Mouse (Mus musculus) CH12.LX (cell line): Measurements from ENCODE around the gene Ap4s1. TPM values are rescaled to one million over a fixed set of nuclear protein-coding genes. Genes with fewer than 3 reads are reported as not detected.

Experiments used
- DNase-seq: peaks from one replicate; pipeline ENCODE4 v3.0.0-alpha.2; 2013; ENCODE audit errors: extremely low read depth
- H3K27ac ChIP-seq: 2 replicates; pipeline ENCODE4 v1.5.1; 2012; ENCODE audit warnings: low read depth, mild to moderate bottlenecking, control low read depth, moderate library complexity; ENCODE audit not compliant: insufficient read depth
- H3K27me3 ChIP-seq: replicated peaks from 2 replicates; pipeline ENCODE3; 2012; ENCODE audit warnings: inconsistent platforms
- H3K36me3 ChIP-seq, 2 experiments: replicated peaks in 1 of 2; 2 replicates each; pipeline versions ENCODE3 to v1.6.1; 2012; ENCODE audit warnings: inconsistent platforms in 1 of 2, low read length in 1 of 2, mild to moderate bottlenecking in 1 of 2, mixed read lengths in 1 of 2, moderate library complexity in 1 of 2; ENCODE audit not compliant: control insufficient read depth in 1 of 2, insufficient read depth in 1 of 2
- H3K4me1 ChIP-seq, 2 experiments: 2 replicates each; pipeline ENCODE4 v1.6.1; 2012; ENCODE audit warnings: inconsistent platforms in 1 of 2, moderate library complexity in 1 of 2; ENCODE audit not compliant: insufficient read depth in 2 of 2, control insufficient read depth in 1 of 2
- H3K4me2 ChIP-seq: 2 replicates; pipeline ENCODE4 v1.6.1; 2012; ENCODE audit warnings: low read depth, mild to moderate bottlenecking, control low read depth; ENCODE audit not compliant: poor library complexity, insufficient read depth, severe bottlenecking
- H3K4me3 ChIP-seq, 3 experiments: fragments of 150-350 bp in 1 of 3; sonication (generic) in 1 of 3; replicated peaks in 1 of 3; 2 replicates each; pipeline versions ENCODE3 to v1.5.1; 2011 to 2012; ENCODE audit warnings: low read depth in 2 of 3, low read length in 2 of 3, mild to moderate bottlenecking in 2 of 3, moderate library complexity in 2 of 3, control low read depth in 1 of 3, improper control_type of control experiment in 1 of 3, inconsistent platforms in 1 of 3, mixed read lengths in 1 of 3; ENCODE audit not compliant: poor library complexity in 1 of 3
- H3K79me2 ChIP-seq: replicated peaks from 2 replicates; pipeline ENCODE4 v1.6.1; 2012; ENCODE audit warnings: mild to moderate bottlenecking, moderate library complexity; ENCODE audit not compliant: control insufficient read depth, poor library complexity, insufficient read depth, severe bottlenecking; ENCODE audit errors: extremely low read depth
- H3K9ac ChIP-seq: 2 replicates; pipeline ENCODE4 v1.6.1; 2012; ENCODE audit warnings: low read depth, mild to moderate bottlenecking, control low read depth, moderate library complexity; ENCODE audit not compliant: insufficient read depth
- H3K9me3 ChIP-seq: replicated peaks from 2 replicates; pipeline ENCODE3; 2012; ENCODE audit warnings: low read length, inconsistent platforms, mixed read lengths
- BHLHE40 ChIP-seq: IDR thresholded peaks from 2 replicates; pipeline ENCODE4 v1.6.1; 2011; ENCODE audit warnings: mild to moderate bottlenecking, low read depth, low read length, improper control_type of control experiment
- CHD1 ChIP-seq: IDR thresholded peaks from 2 replicates; pipeline ENCODE4 v1.6.1; 2012; ENCODE audit warnings: low read depth, low read length, improper control_type of control experiment, inconsistent platforms
- ELF1 ChIP-seq: IDR thresholded peaks from 2 replicates; pipeline ENCODE4 v1.6.1; 2014; ENCODE audit warnings: low read depth, mild to moderate bottlenecking, inconsistent platforms, low read length, improper control_type of control experiment
- EP300 ChIP-seq: IDR thresholded peaks from 2 replicates; pipeline ENCODE4 v1.6.1; 2011; ENCODE audit warnings: low read length, improper control_type of control experiment
- ETS1 ChIP-seq: conservative IDR thresholded peaks from 2 replicates; pipeline ENCODE4 v1.6.1; 2012; ENCODE audit warnings: low read depth, mild to moderate bottlenecking, inconsistent platforms, low read length, improper control_type of control experiment, moderate library complexity
- GABPA ChIP-seq: IDR thresholded peaks from 2 replicates; pipeline ENCODE4 v1.6.1; 2012; ENCODE audit warnings: low read depth, low read length, improper control_type of control experiment, inconsistent platforms; ENCODE audit not compliant: insufficient replicate concordance
- HCFC1 ChIP-seq: IDR thresholded peaks from 2 replicates; pipeline ENCODE4 v1.6.1; 2012; ENCODE audit warnings: low read depth, mild to moderate bottlenecking, inconsistent platforms, low read length, improper control_type of control experiment
- MAX ChIP-seq: IDR thresholded peaks from 2 replicates; pipeline ENCODE4 v1.6.1; 2011; ENCODE audit warnings: low read length, improper control_type of control experiment
- MXI1 ChIP-seq: IDR thresholded peaks from 2 replicates; pipeline ENCODE4 v1.6.1; 2011; ENCODE audit warnings: mild to moderate bottlenecking, low read depth, low read length, improper control_type of control experiment
- NELFE ChIP-seq: IDR thresholded peaks from 2 replicates; pipeline ENCODE4 v1.6.1; 2011; ENCODE audit warnings: low read depth, low read length, improper control_type of control experiment
- NRF1 ChIP-seq: IDR thresholded peaks from 2 replicates; pipeline ENCODE4 v1.6.1; 2014; ENCODE audit warnings: low read depth, mild to moderate bottlenecking, inconsistent platforms, low read length, improper control_type of control experiment, moderate library complexity
- PAX5 ChIP-seq: IDR thresholded peaks from 2 replicates; pipeline ENCODE4 v1.6.1; 2012; ENCODE audit warnings: low read length, inconsistent platforms, mixed read lengths
- POLR2A ChIP-seq: IDR thresholded peaks from 2 replicates; pipeline ENCODE4 v1.6.1; 2011; ENCODE audit warnings: low read depth, mild to moderate bottlenecking, improper control_type of control experiment, low read length
- RAD21 ChIP-seq: IDR thresholded peaks from 2 replicates; pipeline ENCODE4 v1.6.1; 2011; ENCODE audit warnings: low read depth, mild to moderate bottlenecking, low read length, improper control_type of control experiment, moderate library complexity
- RCOR1 ChIP-seq: conservative IDR thresholded peaks from 2 replicates; pipeline ENCODE4 v1.6.1; 2012; ENCODE audit warnings: low read depth, mild to moderate bottlenecking, inconsistent platforms, low read length, improper control_type of control experiment
- SIN3A ChIP-seq: IDR thresholded peaks from 2 replicates; pipeline ENCODE4 v1.6.1; 2012; ENCODE audit warnings: low read length, improper control_type of control experiment, inconsistent platforms
- TBP ChIP-seq: conservative IDR thresholded peaks from 2 replicates; pipeline ENCODE4 v1.6.1; 2011; ENCODE audit warnings: low read depth, low read length, improper control_type of control experiment
- TCF12 ChIP-seq: IDR thresholded peaks from 2 replicates; pipeline ENCODE4 v1.6.1; 2014; ENCODE audit warnings: low read depth, mild to moderate bottlenecking, inconsistent platforms, low read length, improper control_type of control experiment
- USF2 ChIP-seq: conservative IDR thresholded peaks from 2 replicates; pipeline ENCODE4 v1.6.1; 2011; ENCODE audit warnings: low read depth, low read length, improper control_type of control experiment
- ZC3H11A ChIP-seq: IDR thresholded peaks from 2 replicates; pipeline ENCODE4 v1.6.1; 2012; ENCODE audit warnings: low read depth, mild to moderate bottlenecking, inconsistent platforms, low read length, improper control_type of control experiment
- ZKSCAN1 ChIP-seq: IDR thresholded peaks from 2 replicates; pipeline ENCODE4 v1.6.1; 2012; ENCODE audit warnings: low read depth, inconsistent platforms, low read length, improper control_type of control experiment, borderline replicate concordance
- dilution Hi-C: fragments of 300-500 bp; cut with MboI; formaldehyde crosslinking; loops from 2 replicates; pipeline ENCODE4 v1.14.3; 2020; ENCODE audit warnings: low sequenced_read_pairs; ENCODE audit not compliant: extremely low pct_unique_long_range_greater_than_20kb, extremely low pct_ligation_motif_present
- in situ Hi-C: fragments of 300-500 bp; cut with MboI; formaldehyde crosslinking; loops from 3 replicates; pipeline ENCODE4 v1.14.3; 2019; ENCODE audit warnings: low sequenced_read_pairs, low pct_ligation_motif_present, low pct_unique_long_range_greater_than_20kb, mixed read lengths
- polyA plus RNA-seq: library from polyadenylated mRNA; unstranded; fragments of >175 nt; gene quantifications from 2 replicates; pipeline ENCODE4 v1.2.1, GENCODE M21; 2012; ENCODE audit warnings: low read depth; ENCODE audit not compliant: insufficient read length
- total RNA-seq, 2 experiments: library from RNA; depleted of rRNA; stranded (reverse); fragments of 300-350 nt in 1 of 2; fragments of >200 nt in 1 of 2; gene quantifications; 2 replicates each; pipeline ENCODE4 v1.2.3; 2012 to 2014

The Ap4s1 gene
- total and polyA plus RNA-seq, 3 experiments, result 11.0 to 32.4 (median 20.5) TPM

DNA sequence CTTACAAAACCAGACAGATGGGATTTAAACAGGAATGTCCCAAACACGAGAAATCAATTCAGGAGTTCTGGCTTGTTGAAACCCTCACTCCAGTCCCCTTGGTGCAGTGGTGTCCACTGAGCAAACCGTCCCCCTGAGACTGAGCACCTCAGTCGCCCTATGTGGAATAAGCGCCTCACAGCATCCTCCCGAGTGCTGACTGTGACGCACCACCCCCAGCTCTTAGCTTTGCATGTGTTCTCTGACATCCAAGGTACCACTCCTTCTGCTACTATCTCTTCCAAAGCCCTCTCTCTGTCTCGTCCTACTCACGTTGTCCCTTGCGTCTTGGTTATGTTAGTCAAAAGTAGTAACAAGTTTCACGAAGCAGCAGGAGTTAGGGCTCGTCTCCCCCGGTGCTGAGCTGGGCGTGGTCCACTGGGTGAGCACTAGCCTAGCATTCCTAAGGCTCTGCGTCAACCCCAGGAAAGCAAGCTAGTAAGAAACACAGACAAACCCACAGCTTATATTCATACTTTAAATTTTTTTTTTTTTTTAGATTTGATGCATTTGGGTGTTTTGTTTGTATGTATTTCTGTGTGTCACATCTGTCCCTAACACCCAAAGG, 43.9 kb downstream of the Ap4s1 start:
- TF ChIP-seq NELFE, result no peak
- TF ChIP-seq ZKSCAN1, result no peak
- TF ChIP-seq ELF1, result no peak
- TF ChIP-seq MXI1, result no peak
- TF ChIP-seq POLR2A, result no peak
- no peak for TF ChIP-seq RCOR1
- no peak for TF ChIP-seq GABPA
- no peak for TF ChIP-seq EP300
- no peak for TF ChIP-seq TCF12
- TF ChIP-seq ZC3H11A, result no peak
- no peak for TF ChIP-seq HCFC1
- TF ChIP-seq TBP, result no peak
- TF ChIP-seq CHD1, result no peak
- TF ChIP-seq BHLHE40, result no peak
- no peak for TF ChIP-seq NRF1
- TF ChIP-seq, all 38 proteins: peak for 0
- no peaks in the 10 kb centered on the region for H3K79me2 ChIP-seq
- dilution Hi-C loops, result no loop called here
- H3K9me3 ChIP-seq, result no peaks in the 10 kb centered on the region
- H3K27me3 ChIP-seq, result no peaks in the 10 kb centered on the region
- H3K27ac ChIP-seq, result no peak overlapping the region
- in situ Hi-C loops, result no loop called here
- H3K4me3 ChIP-seq, result no peak overlapping the region
- no peaks in the 10 kb centered on the region for H3K4me1 ChIP-seq
- H3K9ac ChIP-seq, result no peak overlapping the region
- H3K4me2 ChIP-seq, result no peak overlapping the region
- no peak for DNase-seq
- peaks cover 4 to 29% of the 10 kb centered on the region in 2 experiments for H3K36me3 ChIP-seq

GRCm38 (mm10) chr12:51735840-51736271, 45.0 kb downstream of the Ap4s1 start:
- dilution Hi-C loops (no loop called here), in situ Hi-C loops (no loop called here)
- no peak overlapping the region for H3K4me3 ChIP-seq
- no peak overlapping the region for H3K9ac ChIP-seq
- H3K79me2 ChIP-seq, result no peaks in the 10 kb centered on the region
- DNase-seq, result no peak
- H3K9me3 ChIP-seq, result no peaks in the 10 kb centered on the region
- H3K36me3 ChIP-seq, result peaks cover 4 to 30% of the 10 kb centered on the region in 2 experiments
- no peak overlapping the region for H3K4me2 ChIP-seq
- TF ChIP-seq USF2 (no peak), HCFC1 (no peak), RAD21 (no peak), SIN3A (no peak), NELFE (no peak), PAX5 (no peak), ETS1 (no peak), POLR2A (no peak), MXI1 (no peak), MAX (no peak), TCF12 (no peak), NRF1 (no peak)
- no peak overlapping the region for H3K27ac ChIP-seq
- H3K27me3 ChIP-seq, result no peaks in the 10 kb centered on the region
- H3K4me1 ChIP-seq, result no peaks in the 10 kb centered on the region
